Mouse (Mus musculus): ENCODE measurements at regions not wholly inside any gene's neighbourhood (a gene's known extent, or its start where the extent isn't known, plus 50 kb on each side); places are given as distances from the start of the nearest gene placed in this dataset.

DNA sequence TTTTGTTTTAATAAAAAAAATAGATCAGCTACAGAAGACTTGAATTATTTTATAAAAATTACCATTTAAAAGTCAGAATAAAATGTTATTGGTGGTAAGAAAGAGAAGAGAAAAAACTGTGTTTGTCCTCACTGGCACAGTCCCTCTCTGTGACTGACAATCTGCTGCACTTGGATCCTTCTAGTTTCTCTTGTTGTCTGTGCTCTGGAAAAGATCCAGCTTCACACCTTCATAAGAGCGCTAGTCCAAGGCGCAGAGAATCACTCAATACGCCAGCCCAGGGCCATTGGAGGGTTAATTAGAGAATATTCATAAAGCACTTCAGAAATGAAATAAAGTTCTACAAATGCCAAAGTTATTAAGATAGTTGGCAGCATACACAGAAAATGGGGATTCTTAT is 153.8 kb downstream of the Lmbrd1 start:
- TF ChIP-seq CTCF (IDR thresholded peaks at IDR 0.05; ENCODE audit: low read depth) (no peak), EP300 (optimal IDR thresholded peaks at IDR 0.05) (no peak)
